Mouse (Mus musculus) bone marrow, adult 2 months (tissue): ENCODE data around the gene Zfp839.

Experiments
- CTCF ChIP-seq: fragments of 200-500 bp; IDR thresholded peaks from 2 replicates; pipeline ENCODE4 v1.5.1; 2011; ENCODE audit warnings: low read length, control low read depth; ENCODE audit not compliant: control insufficient read depth, insufficient read depth
- POLR2A ChIP-seq: fragments of 200-500 bp; IDR thresholded peaks from 2 replicates; pipeline ENCODE4 v1.6.1; 2011; ENCODE audit warnings: low read depth, mild to moderate bottlenecking, control low read depth, low read length, borderline replicate concordance; ENCODE audit not compliant: control insufficient read depth

GRCm38 (mm10) chr12:110808430-110808829, 41.6 kb upstream of the Zfp839 start:
- TF ChIP-seq CTCF (no peak), POLR2A (no peak)
